Mouse (Mus musculus): ENCODE data around the gene 4931414P19Rik.

The 4931414P19Rik gene

DNA sequence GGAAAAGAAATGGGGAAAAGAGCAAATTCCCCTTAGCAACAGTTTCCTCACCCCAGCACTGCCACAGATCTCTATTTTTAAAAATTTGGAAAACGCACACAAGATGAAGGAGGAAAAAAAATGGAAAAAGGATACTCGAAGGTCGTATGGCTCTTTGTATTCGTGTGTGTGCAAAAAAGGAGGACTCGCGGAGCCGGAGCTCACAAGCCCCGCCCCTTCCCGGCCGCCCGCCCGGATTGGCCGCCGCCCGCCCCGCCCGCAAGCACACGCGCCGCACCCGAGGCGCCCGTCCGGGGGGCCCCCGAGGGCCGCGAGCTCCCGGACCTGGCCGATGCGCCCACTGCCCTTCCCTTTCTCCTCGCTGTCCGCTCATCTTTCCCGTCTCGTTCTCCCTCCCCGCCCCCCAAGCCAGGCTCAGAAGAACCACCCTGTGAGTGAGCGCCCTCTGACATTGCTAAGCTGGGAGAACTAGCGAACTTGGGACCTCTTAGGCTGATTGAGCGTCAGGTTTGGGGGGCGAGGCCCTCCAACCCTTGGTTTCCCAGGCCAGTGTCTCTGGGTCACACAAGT, at the start of gene 4931414P19Rik:
4931414P19Rik (minus strand) TSS at position 242 of the 570 bp plus-strand sequence.
- no peak for DNase-seq (ENCODE audit: extremely low read depth, low read depth)

DNA sequence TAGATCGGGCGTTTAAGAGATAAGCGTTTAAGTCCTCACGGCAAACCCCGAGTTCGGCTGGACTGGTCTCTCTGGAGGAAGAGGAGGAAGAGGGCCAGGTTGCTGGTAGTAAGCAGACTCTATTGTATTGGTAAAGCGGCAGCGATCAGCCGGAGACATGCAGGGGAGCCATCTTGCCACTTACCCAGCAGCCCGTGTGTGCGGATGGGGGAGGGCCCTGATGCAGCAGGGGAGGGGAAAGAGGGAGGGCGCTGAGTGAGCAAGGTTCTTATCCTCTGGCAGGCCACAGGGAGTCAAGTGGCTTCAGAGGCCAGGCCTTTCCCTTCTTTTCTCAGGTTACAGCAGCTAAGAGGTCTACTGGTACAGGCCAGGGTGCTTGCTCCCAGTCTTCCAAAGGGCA, 47.7 kb upstream of the 4931414P19Rik start:
- DNase-seq (ENCODE audit: extremely low read depth, low read depth) = peak; percentile 75

DNA sequence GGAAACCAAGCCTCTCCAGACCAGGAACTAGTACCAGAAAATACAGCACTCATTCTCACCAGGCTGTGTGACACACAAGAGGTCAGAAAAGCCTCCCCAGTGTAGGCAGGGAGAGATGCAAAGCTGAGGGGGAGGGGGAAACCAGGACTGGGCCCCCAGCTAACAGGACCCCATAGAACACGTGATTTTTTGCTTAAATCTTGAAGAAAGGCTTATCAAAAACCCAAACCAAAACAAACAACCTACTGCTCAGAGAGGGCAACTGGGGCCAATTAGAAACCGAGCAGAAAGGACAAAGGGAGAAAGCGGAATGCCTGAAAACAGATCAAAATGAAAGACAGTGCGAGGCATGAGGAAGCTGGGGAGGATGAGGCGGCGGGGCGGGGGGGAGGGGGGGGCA, 47.0 kb upstream of the 4931414P19Rik start:
- no peak for DNase-seq (ENCODE audit: extremely low read depth, low read depth)

DNA sequence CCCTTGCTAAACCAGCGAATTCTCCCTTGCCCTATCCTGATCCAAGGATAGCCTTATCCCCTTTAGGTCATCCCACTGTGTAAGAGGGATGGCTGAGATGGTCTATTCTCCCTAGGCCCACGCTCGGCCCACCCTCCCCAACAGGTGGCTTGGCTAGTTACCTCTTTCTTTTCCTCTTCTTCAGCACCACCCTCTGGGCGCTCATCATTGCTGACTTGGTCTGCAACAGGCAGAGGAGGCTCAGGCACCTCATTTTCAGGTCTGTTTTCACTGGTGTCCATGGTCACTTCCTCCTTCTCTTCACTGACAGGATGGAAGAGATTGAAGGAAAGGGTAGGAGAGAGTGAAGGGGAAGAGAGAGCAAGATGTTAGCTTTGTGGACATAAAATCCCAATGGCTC, 45.8 kb upstream of the 4931414P19Rik start:
- DNase-seq (ENCODE audit: extremely low read depth, low read depth) = no peak

DNA sequence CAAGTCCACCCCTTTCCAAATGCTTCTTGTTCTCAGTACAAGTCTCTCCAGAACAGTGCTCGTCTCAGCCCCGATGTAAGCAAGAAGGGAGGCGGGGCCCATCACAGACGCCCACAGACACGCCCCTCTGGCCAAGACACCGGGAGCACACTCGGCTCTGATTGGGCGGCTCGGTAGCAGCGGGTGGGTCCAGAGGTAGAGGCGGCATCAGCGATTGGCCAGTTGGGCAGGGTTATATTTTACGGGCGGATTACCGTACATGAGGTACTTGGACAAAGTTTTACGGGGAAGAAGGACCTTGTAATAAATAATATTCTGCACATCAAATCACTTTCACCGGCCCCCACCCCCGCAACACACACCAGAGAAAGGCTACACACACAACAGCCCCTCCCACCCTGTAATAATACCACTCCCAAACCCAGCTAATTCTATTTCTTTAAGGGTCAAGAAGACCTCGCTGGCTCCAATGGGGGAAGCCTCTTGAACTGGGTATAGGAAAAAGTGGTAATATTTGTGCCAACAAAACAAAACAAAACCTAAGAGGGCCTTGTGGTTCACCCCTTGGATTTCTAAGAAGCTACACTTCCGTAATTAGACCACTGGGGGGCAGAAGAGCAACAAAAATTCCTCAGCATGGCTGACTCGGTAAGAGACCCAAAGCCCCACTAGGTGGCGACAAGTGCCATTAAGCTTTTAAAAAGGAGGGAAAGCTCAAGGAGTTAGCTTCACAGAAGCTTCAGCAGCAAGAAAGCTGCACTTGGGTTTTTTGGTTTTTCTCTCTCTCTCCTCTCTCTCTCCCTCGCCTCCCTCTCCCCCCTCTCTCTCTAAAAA, 45.0 kb upstream of the 4931414P19Rik start:
- DNase-seq (ENCODE audit: extremely low read depth, low read depth) = peak; percentile 82

DNA sequence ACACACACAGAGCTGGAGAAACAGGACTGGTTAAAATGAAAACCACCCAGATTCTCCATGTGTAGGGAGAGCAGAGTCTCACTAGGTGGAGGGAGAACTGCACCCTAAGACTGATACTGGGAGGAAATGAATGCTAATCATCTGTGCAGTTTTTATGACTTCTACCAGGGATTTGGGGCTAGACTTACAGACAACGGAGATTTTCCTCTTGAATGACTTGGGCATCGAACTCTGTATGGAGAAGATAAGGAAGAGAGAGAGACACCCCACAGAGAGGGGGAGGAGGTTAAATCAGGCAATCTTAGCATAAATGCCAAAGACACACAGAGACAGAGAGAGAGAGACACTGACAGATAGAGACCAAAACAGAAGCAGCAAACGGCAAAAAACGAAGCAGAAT, 42.1 kb upstream of the 4931414P19Rik start:
- DNase-seq (ENCODE audit: extremely low read depth, low read depth) = no peak

DNA sequence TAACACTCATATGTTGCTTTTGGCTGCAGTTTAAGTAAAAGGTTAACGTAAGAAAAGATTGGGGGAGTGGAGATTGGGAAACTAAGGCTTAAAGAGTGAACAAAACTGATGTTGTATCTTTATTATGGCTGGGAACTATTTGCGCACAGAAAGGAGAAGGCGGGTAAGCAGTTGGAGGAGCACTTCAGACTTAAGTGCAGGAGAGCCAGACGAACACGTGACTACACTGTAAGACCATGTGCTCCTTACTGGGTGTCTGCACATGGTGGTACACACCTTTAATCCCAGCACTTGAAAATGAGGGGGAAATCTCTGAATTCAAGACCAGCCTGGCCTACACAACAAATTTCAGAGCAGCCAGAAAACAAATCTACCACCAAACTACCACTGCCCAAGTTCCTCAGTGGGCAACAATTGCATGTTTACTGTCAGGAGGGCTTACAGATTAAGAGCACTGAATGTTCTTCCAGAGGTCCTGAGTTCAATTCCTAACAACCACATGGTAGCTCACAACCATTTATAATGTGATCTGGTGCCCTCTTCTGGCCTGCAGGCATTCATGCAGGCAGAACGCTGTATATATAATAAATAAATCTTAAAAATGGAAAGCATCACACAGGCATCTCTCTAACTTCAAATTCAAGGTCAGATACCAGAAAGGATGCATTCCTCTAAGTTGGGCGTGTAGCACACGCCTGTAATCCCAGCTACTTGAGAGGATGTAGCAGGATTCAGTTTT, 41.3 kb upstream of the 4931414P19Rik start:
- no peak for DNase-seq (ENCODE audit: extremely low read depth, low read depth)

DNA sequence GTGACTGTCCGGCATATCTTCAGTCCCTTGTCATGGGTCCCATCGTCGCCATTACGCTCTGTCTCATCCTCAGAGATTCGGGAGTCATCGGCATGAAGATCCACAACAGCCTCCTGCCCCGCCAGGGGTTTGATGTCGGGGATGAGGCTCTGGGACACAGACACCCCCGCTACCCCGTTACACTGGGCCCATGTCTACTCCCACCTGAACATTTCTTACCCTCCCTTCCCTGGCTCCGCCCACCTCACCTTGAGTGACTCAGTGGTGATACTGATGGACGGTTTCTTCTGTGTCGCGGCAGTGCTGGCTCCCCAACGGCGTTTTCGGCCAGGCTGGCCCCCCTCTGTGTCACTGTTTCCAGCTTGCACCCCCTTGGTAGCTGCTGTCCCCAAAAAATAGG, 40.7 kb upstream of the 4931414P19Rik start:
- DNase-seq (ENCODE audit: extremely low read depth, low read depth) = no peak

DNA sequence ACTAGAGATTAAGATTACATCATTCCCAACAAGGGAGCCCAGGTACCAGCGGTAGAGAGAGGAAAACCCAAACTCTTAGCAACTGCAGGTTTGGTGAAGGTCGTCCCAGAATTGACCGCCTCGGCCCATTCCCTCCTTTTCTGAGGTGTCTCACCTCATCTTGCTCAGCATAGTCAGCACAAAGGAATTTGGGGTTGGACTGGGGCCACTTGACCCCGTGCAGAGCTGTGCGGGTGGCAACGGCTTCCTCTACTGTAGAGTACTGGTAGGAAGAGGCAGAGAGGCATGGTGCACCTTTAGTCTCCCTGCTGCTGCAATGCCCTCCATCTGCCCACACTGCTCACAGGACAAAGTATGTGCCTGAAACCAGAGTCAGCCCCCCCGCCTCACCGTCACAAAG, 38.5 kb upstream of the 4931414P19Rik start:
- DNase-seq (ENCODE audit: extremely low read depth, low read depth) = no peak

DNA sequence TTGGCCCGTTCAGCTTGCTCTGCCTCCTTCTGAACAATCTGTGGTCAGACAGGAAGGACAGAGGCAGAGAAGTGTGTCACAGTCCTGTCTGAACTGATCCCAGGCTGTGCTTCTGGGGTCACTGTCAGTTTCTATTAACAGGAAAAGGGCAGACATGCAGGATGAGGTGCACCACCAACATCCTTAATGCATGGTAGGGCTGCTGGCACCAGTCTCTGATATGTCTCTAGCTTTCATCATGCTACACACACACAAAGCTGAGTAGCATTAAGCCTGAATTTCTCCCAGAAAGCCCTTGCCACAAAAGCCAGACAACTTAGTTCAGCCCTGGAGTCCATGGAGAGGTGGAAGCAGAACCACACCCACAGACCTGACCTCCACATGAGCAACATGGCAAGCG, 37.2 kb upstream of the 4931414P19Rik start:
- no peak for DNase-seq (ENCODE audit: extremely low read depth, low read depth)

DNA sequence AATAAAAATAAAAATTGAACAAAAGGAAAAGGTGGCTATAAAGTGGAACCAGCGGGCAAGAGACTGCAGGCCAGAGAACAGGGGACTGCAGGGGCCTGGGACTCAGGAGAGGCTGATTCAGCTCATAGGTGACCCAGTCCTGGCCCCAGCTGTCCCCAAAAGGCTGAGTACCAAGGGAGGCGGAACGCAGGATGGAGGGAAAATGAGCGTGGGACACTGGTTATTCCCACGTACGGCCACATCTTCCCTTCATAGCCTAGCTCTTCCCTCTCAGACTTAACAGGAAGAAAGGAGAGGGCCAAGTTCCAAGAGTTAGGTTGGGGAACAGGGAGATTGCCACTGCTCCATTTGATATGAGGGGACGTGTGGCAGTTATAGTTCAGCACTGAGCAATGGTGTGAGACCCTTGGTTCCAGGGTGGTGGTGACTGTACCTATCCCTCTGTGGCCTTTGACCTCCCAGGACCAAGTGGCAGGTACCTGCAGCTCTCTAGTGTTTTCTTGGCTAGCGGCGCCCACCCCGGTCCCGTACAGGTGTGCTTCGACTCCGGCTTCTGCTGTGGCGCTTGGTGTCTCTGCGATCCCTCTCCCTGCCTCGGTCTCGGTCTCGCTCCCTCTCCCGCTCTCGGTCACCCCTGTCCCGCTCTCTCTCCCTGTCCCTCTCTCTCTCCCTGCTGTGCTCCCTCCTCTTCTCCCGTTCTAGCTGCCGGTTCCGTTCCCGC, 36.6 kb upstream of the 4931414P19Rik start:
- no peak for DNase-seq (ENCODE audit: extremely low read depth, low read depth)

DNA sequence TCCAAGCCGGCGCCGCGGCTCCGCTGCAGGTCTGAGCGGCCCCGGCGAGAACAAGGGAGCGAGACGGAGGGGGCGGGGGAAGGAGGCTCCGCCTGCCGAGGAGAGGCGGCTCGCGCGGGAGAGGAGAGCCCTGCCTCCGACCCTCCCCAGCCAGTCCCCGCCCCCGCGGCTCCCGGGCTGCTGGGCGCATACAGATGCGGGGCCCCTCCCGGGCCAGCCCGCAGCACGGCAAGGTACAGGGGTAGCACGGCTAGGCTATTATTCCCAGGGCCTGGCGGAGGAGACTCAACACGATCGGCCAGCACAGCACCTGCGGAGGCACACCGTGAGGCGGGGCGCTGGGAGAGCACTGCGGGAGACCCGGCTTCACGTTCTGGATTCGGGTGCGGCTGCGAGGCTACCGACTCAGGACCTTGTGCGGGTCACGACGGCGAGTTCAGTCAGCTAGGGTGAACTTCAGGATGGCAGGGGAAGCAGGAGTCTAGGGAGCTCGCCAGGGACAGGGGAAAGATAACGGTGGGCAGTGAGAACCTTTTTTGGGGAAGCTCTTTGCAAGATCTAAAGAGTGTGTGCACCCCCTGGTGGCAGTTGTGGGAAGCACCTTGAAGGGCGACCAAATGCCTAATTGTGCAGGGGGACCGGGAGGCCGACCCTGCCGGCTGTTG, 35.6 kb upstream of the 4931414P19Rik start, which contains the start of gene Cdh24:
Cdh24 (minus strand) TSS at position 60 of the 665 bp plus-strand sequence.
- DNase-seq (ENCODE audit: extremely low read depth, low read depth) = peak; percentile 71

DNA sequence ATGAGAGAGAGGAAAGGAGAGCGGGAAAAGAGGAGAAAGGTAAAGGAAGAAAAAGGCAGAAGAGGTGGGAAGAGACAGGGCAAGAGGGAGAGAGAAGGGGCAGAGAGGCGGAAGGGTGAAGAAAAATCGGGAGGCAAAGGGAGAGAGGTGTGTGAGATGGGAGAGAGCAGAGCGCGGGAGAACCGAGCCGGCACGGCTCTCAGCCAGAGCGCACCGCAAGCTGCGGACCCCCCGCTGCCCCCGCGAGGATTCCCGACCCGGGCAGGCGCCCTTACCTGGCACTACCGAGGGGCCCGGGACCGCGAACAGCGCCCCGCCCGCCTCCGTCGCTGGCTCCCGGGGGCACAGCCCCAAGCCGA, 35.1 kb upstream of the 4931414P19Rik start, which contains the start of gene Gm17606:
Gm17606 (plus strand) TSS at position 7 of the 359 bp plus-strand sequence.
- no peak for DNase-seq (ENCODE audit: extremely low read depth, low read depth)

DNA sequence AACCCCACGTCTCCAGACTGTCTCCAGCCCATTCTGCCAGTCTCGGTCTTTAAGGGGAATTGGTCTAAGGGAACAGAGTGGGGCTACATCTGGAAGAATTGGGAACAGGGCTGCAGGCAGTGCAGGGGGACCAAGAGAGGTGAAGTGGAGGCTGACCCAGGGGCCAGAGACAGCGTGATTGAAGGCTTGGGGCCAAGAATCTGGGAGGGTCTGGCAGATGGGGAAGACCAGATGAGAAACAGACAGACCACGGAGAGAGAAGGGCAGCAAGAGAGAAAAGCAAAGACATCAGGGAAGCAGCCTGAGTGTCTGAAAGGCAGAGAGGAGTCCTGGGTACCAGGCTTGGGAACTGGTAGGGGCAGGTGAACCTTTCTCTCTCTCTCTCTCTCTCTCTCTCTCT, 34.3 kb upstream of the 4931414P19Rik start:
- DNase-seq (ENCODE audit: extremely low read depth, low read depth) = no peak

DNA sequence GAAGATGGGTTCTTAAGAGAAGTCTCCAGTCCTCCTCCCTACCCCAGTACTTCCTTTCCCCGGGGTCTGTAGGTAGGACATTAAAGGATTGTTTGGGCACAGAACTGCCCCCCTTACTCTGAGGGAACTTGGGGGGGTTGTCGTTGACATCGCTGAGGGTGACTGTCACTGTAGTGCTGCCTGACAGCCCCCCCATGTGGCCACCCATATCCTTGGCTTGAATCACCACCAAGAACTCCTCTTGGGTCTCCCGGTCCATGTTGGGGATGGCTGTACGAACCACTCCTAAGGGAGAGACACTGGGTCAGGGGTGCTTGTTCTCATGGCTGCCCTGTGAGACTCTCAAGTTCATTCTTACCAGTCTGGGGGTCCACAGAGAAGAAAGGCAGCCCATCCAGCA, 32.4 kb upstream of the 4931414P19Rik start:
- DNase-seq (ENCODE audit: extremely low read depth, low read depth) = no peak

DNA sequence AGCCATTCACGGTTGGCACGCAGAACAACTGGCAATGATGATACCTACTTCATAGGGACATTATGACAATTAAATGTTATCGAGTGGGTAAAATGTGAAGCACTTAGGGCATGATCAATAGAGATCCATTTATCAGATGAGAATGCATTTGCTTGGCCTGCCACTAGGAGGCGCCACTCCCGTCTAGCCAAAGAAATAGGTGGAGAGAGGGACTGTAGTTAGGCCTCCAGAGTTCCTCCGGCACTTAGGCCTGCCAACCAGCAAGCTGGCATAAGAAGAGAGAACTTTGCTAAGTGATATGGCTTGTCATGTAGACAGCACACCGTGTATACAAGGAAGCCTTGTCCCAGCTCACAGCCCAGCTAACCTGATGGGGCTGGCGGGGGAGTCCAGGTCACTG, 31.2 kb upstream of the 4931414P19Rik start:
- DNase-seq (ENCODE audit: extremely low read depth, low read depth) = no peak

DNA sequence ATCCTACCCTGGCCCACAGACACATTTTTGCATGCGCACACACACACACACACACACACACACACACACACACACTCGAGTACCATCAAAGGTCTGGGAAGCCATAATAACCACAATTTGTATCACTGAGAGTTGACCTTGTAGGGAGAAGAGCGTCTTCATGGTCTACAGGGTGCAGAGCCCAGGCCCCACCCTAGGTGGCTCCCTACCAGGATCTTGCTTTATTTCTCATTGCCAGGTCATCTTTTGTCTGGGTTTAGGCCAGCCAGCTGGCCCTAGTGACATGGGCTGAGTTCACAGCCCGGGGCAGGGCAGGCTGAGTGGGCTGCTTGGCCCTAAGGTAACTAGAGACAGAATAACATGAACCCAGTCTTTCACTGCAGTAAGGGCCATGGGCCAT, 28.4 kb upstream of the 4931414P19Rik start:
- DNase-seq (ENCODE audit: extremely low read depth, low read depth) = no peak

DNA sequence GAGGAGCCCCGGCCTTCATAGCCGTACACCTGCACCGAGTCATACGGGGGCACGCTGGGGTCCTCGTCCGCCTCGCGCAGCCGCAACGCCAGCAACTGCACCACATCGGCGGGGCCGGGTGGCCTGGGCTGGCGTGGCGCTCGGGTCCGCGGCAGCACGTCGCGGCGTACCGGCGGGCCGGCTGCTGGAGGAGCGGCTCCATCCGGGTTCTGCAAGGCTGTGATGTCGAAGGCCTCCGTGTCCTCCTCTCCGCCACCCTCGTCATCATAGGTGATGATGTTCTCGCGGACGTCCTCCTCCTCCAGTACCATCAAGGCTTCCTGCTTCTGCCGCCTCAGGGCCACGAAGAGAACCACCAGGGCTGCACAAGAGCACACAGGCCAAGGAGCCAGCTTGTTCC, 26.5 kb upstream of the 4931414P19Rik start:
- DNase-seq (ENCODE audit: extremely low read depth, low read depth) = no peak

DNA sequence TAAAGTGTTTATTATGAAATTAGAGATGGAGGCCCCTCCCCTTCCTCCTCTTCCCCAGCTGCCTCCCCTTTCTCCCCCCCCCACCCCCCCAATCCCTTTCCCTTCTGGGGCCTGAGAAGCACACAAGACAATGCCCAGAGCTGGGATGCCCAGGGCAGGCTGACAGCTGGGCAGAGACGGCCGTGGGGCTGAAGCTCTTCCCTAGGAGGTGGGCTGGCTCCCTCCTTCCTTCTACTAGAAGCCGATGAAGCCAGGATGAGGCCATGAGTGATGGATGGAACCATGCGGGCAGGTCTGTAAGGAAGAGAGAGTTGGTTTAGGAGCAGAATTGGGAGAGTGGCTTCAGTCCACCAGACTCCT, 25.4 kb upstream of the 4931414P19Rik start:
- no peak for DNase-seq (ENCODE audit: extremely low read depth, low read depth)

DNA sequence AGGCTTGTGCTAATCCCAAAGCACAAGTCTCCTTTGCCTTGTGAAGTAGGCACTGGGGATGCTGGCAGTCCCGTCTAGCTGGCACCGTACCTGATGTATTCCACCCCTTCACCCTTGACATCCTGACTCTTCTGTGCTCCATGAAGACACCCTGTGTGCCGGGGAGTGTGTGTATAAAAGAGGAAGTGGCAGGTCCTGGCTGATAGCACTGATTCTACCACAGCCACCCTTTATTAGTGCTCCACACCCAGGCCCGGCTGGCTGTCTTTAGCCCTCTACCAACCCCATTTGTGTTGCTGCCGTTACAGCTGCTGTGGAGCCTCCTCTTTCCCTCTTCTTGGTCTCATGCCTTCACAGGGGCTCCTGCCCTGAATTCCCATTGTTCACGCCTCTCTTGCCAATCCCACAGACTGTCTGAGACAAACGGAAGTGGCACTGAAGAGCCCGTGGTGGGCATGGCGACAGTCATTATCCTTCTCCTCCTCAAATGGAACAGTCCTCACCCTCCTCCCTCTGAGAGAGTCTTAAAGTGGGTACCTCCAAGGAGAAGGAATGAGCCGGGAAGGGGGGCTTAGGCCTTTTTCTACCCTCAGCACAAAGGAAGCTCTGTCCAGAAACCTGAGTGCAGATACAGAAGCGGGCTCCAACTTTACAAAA, 24.9 kb upstream of the 4931414P19Rik start:
- peak; percentile 77 for DNase-seq (ENCODE audit: extremely low read depth, low read depth)

DNA sequence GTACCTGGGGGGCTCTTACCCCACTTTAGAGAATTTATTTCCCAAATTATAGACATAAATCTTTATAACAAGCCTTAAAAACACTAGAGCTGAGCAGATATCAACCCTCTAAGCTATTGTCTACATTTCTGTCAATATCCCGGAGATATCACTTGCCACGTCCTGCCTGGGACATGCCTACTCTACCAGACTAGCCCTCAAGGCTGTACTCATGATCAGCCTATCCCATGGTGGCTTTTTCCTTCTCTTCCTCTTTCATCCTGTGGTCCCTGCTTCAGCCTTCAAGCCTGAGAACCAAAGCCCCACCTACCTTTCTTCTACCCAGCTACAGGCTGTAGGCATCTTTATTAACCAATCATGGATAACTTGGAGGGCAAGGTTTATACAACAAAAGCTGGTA, 24.0 kb upstream of the 4931414P19Rik start:
- peak; percentile 67 for DNase-seq (ENCODE audit: extremely low read depth, low read depth)
